8 mouse cellular contexts compared by ENCODE assay signal in genomic region chr17:56693851-56694310, GRCm38 (mm10). TPM values are rescaled to one million over a fixed set of nuclear protein-coding genes. Genes with fewer than 3 reads are reported as not detected.
DNase-seq lines count a peak whose midpoint lies in the region; ATAC-seq and TF ChIP-seq lines count a peak whose summit lies in the region.

No protein-coding gene starts in this region.

- WGBS in hindbrain, embryonic 12.5 days: 67% methylated on average over 6 of the region's 6 CpGs
- 81% methylated on average over 6 of the region's 6 CpGs for WGBS in hindbrain, embryonic 11.5 days
- 47% methylated on average over 6 of the region's 6 CpGs for WGBS in kidney, embryonic 16.5 days
- WGBS in limb, embryonic 14.5 days: 35% methylated on average over 6 of the region's 6 CpGs

- no peak overlapping the region for H3K9ac ChIP-seq in hindbrain, embryonic 12.5 days
- no peak overlapping the region for H3K9ac ChIP-seq in hindbrain, embryonic 11.5 days (ENCODE audit: low read depth, low read length)
- H3K9ac ChIP-seq in kidney, embryonic 16.5 days (replicated peaks; ENCODE audit: low read length): no peak overlapping the region
- H3K9ac ChIP-seq in limb, embryonic 14.5 days (ENCODE audit: low read depth, low read length, severe bottlenecking): no peak overlapping the region

- no peak overlapping the region for H3K4me2 ChIP-seq in hindbrain, embryonic 12.5 days (replicated peaks)
- H3K4me2 ChIP-seq in hindbrain, embryonic 11.5 days (replicated peaks; ENCODE audit: low read depth, low read length): no peak overlapping the region
- H3K4me2 ChIP-seq in kidney, embryonic 16.5 days (replicated peaks; ENCODE audit: low read depth, low read length): no peak overlapping the region
- no peak overlapping the region for H3K4me2 ChIP-seq in limb, embryonic 14.5 days (replicated peaks; ENCODE audit: low read depth, low read length, severe bottlenecking)

- H3K4me1 ChIP-seq in hindbrain, embryonic 12.5 days: peaks cover 18% of the 10 kb centered on the region
- H3K4me1 ChIP-seq in hindbrain, embryonic 11.5 days (replicated peaks; ENCODE audit: control insufficient read depth, insufficient read depth, low read length): no peaks in the 10 kb centered on the region
- H3K4me1 ChIP-seq in kidney, embryonic 16.5 days (ENCODE audit: insufficient read depth, low read length): peaks cover 3% of the 10 kb centered on the region
- H3K4me1 ChIP-seq in limb, embryonic 14.5 days (ENCODE audit: control insufficient read depth, insufficient read depth, low read length): 0 out of 2 replicates have a peak, but pooled peaks cover 3% of the 10 kb centered on the region

- 0 out of 2 replicates have a peak overlapping the region, but pooled peaks have one; percentile 12 for H3K27ac ChIP-seq in hindbrain, embryonic 12.5 days
- H3K27ac ChIP-seq in hindbrain, embryonic 11.5 days (ENCODE audit: low read depth, low read length): no peak overlapping the region
- no peak overlapping the region for H3K27ac ChIP-seq in kidney, embryonic 16.5 days (ENCODE audit: low read length)
- H3K27ac ChIP-seq in limb, embryonic 14.5 days (replicated peaks; ENCODE audit: low read depth, low read length): no peak overlapping the region

- H3K27me3 ChIP-seq in hindbrain, embryonic 12.5 days: no peaks in the 10 kb centered on the region
- no peaks in the 10 kb centered on the region for H3K27me3 ChIP-seq in hindbrain, embryonic 11.5 days (ENCODE audit: control insufficient read depth, insufficient read depth, low read length)
- no peaks in the 10 kb centered on the region for H3K27me3 ChIP-seq in kidney, embryonic 16.5 days (ENCODE audit: insufficient read depth, low read length)
- no peaks in the 10 kb centered on the region for H3K27me3 ChIP-seq in limb, embryonic 14.5 days (ENCODE audit: control insufficient read depth, insufficient read depth, low read length)

- H3K36me3 ChIP-seq in hindbrain, embryonic 12.5 days: peaks cover 88% of the 10 kb centered on the region
- H3K36me3 ChIP-seq in hindbrain, embryonic 11.5 days (ENCODE audit: control insufficient read depth, insufficient read depth, low read length): peaks cover 28% of the 10 kb centered on the region
- H3K36me3 ChIP-seq in kidney, embryonic 16.5 days (ENCODE audit: insufficient read depth, low read length): peaks cover 67% of the 10 kb centered on the region
- peaks cover 86% of the 10 kb centered on the region for H3K36me3 ChIP-seq in limb, embryonic 14.5 days (ENCODE audit: control insufficient read depth, insufficient read depth, low read length)

- no peak for TF ChIP-seq POLR2A in limb, embryonic 14.5 days (IDR thresholded peaks at IDR 0.05; ENCODE audit: borderline replicate concordance, extremely low read depth, insufficient read depth, insufficient read length)

- H3K9me3 ChIP-seq in hindbrain, embryonic 12.5 days (replicated peaks): no peaks in the 10 kb centered on the region
- H3K9me3 ChIP-seq in hindbrain, embryonic 11.5 days (ENCODE audit: control insufficient read depth, low read length): no peaks in the 10 kb centered on the region
- no peaks in the 10 kb centered on the region for H3K9me3 ChIP-seq in kidney, embryonic 16.5 days (ENCODE audit: low read length)
- no peaks in the 10 kb centered on the region for H3K9me3 ChIP-seq in limb, embryonic 14.5 days (ENCODE audit: control insufficient read depth, low read length)

- ATAC-seq in hindbrain, embryonic 12.5 days (ENCODE audit: low FRiP score): 0 out of 2 replicates have a peak, but pooled peaks have one; percentile 38
- ATAC-seq in hindbrain, embryonic 11.5 days (ENCODE audit: low FRiP score): no peak
- ATAC-seq in granulocyte monocyte progenitor cell, adult 5-6 weeks (replicated peaks; ENCODE audit: poor library complexity, severe bottlenecking): peak; percentile 22
- peak; percentile 33; the same call in 1 of the 2 replicates for ATAC-seq in kidney, embryonic 16.5 days (ENCODE audit: low FRiP score, low TSS enrichment)
- peak; percentile 35 for ATAC-seq in limb, embryonic 14.5 days (ENCODE audit: low FRiP score, low read depth)

- no peak for DNase-seq in hindbrain, embryonic 11.5 days (ENCODE audit: low spot score)
- DNase-seq in cerebellum, adult 18-20 months: peak; percentile 89
- peak; percentile 74 for DNase-seq in limb, embryonic 14.5 days (ENCODE audit: low spot score)
- peak; percentile 83 for DNase-seq in skeletal muscle tissue, adult 2 months (ENCODE audit: low read depth, low spot score)
- no peak for DNase-seq in urinary bladder, adult 2 months (ENCODE audit: low spot score)

- H3K4me3 ChIP-seq in hindbrain, embryonic 12.5 days: no peak overlapping the region
- no peak overlapping the region for H3K4me3 ChIP-seq in hindbrain, embryonic 11.5 days (ENCODE audit: low read depth, low read length)
- H3K4me3 ChIP-seq in kidney, embryonic 16.5 days (ENCODE audit: low read length): no peak overlapping the region
- H3K4me3 ChIP-seq in limb, embryonic 14.5 days (replicated peaks; ENCODE audit: low read length): no peak overlapping the region

RNA-seq across cellular contexts. Expression of gene Ranbp3, which starts 20.8 kb away (rescaled TPM):
- polyA plus RNA-seq in hindbrain, embryonic 12.5 days (2016; fragmentation: Nextera tagmentation; extraction: Ambion mirVana): 98.2 and 105 TPM in 2 replicates
- polyA plus RNA-seq in hindbrain, embryonic 11.5 days (2014; fragmentation: Nextera tagmentation; extraction: Ambion mirVana): 94.2 and 104 TPM in 2 replicates
- total RNA-seq in granulocyte monocyte progenitor cell, adult 5-6 weeks (2014; fragmentation: Nextera tagmentation): 43.9 and 64.7 TPM in 2 replicates
- 57.2 and 70.1 TPM in 2 replicates for total RNA-seq in granulocyte monocyte progenitor cell, adult 5-6 weeks (2017)
- polyA plus RNA-seq in kidney, embryonic 16.5 days (2015; fragmentation: Nextera tagmentation; extraction: Ambion mirVana): 106 and 107 TPM in 2 replicates
- 139 and 154 TPM in 2 replicates for polyA plus RNA-seq in limb, embryonic 14.5 days (2012; rRNA removed)
- polyA plus RNA-seq in limb, embryonic 14.5 days (2014; fragmentation: Nextera tagmentation; extraction: Ambion mirVana): 86.3 and 93.8 TPM in 2 replicates
- 72.5 and 77.3 TPM in 2 replicates for polyA plus RNA-seq in urinary bladder, adult 2 months (2012; rRNA removed)

RNA-seq across cellular contexts. Expression of gene Ndufa11, which starts 23.7 kb away (rescaled TPM):
- 323 and 382 TPM in 2 replicates for polyA plus RNA-seq in hindbrain, embryonic 12.5 days (2016; fragmentation: Nextera tagmentation; extraction: Ambion mirVana)
- polyA plus RNA-seq in hindbrain, embryonic 11.5 days (2014; fragmentation: Nextera tagmentation; extraction: Ambion mirVana): 363 and 381 TPM in 2 replicates
- 134 and 201 TPM in 2 replicates for total RNA-seq in granulocyte monocyte progenitor cell, adult 5-6 weeks (2014; fragmentation: Nextera tagmentation)
- 99.5 and 106 TPM in 2 replicates for total RNA-seq in granulocyte monocyte progenitor cell, adult 5-6 weeks (2017)
- 479 and 501 TPM in 2 replicates for polyA plus RNA-seq in kidney, embryonic 16.5 days (2015; fragmentation: Nextera tagmentation; extraction: Ambion mirVana)
- polyA plus RNA-seq in limb, embryonic 14.5 days (2012; rRNA removed): 251 and 322 TPM in 2 replicates
- 469 and 480 TPM in 2 replicates for polyA plus RNA-seq in limb, embryonic 14.5 days (2014; fragmentation: Nextera tagmentation; extraction: Ambion mirVana)
- 308 and 313 TPM in 2 replicates for polyA plus RNA-seq in urinary bladder, adult 2 months (2012; rRNA removed)

RNA-seq across cellular contexts. Expression of gene Vmac, which starts 23.9 kb away (rescaled TPM):
- polyA plus RNA-seq in hindbrain, embryonic 12.5 days (2016; fragmentation: Nextera tagmentation; extraction: Ambion mirVana): 15.3 and 18.1 TPM in 2 replicates
- 15.6 and 18.1 TPM in 2 replicates for polyA plus RNA-seq in hindbrain, embryonic 11.5 days (2014; fragmentation: Nextera tagmentation; extraction: Ambion mirVana)
- 5.3 and 9.1 TPM in 2 replicates for total RNA-seq in granulocyte monocyte progenitor cell, adult 5-6 weeks (2014; fragmentation: Nextera tagmentation)
- 3.7 and 9.1 TPM in 2 replicates for total RNA-seq in granulocyte monocyte progenitor cell, adult 5-6 weeks (2017)
- polyA plus RNA-seq in kidney, embryonic 16.5 days (2015; fragmentation: Nextera tagmentation; extraction: Ambion mirVana): 22.4 and 23.2 TPM in 2 replicates
- 23.4 and 24.1 TPM in 2 replicates for polyA plus RNA-seq in limb, embryonic 14.5 days (2012; rRNA removed)
- polyA plus RNA-seq in limb, embryonic 14.5 days (2014; fragmentation: Nextera tagmentation; extraction: Ambion mirVana): 24.1 and 25.0 TPM in 2 replicates
- polyA plus RNA-seq in urinary bladder, adult 2 months (2012; rRNA removed): 18.2 and 26.4 TPM in 2 replicates

Comparison
In these comparisons a context has a peak if more than half of its experiments do, and no peak if none do; other contexts are left out.
1. DNase-seq: peak in cerebellum, adult 18-20 months (2 of 2), limb, embryonic 14.5 days (single experiment) and skeletal muscle tissue, adult 2 months (single experiment); none in hindbrain, embryonic 11.5 days (single experiment) and urinary bladder, adult 2 months (single experiment).